Mouse (Mus musculus): ENCODE measurements around the gene Iqsec1. TPM values are rescaled to one million over a fixed set of nuclear protein-coding genes. Genes with fewer than 3 reads are reported as not detected.

Iqsec1 gene
- polyA plus RNA-seq, 1 experiment: 191 TPM

- TF ChIP-seq POLR2A (IDR thresholded peaks at IDR 0.05; ENCODE audit: borderline replicate concordance, extremely low read depth, low read depth, low read length) (no peak), CTCF (IDR thresholded peaks at IDR 0.05; ENCODE audit: insufficient read depth, low read length) (no peak)
- 82% methylated on average over 8 of the region's 8 CpGs for WGBS
- no peak for DNase-seq
- no peaks in the 10 kb centered on the region for H3K4me1 ChIP-seq (ENCODE audit: control insufficient read depth, insufficient read depth, low read length)
- no peak overlapping the region for H3K4me3 ChIP-seq (replicated peaks; ENCODE audit: extremely low read depth, low read depth, low read length)
Observed at GRCm38 (mm10) chr6:90812584-90812983, 175.9 kb downstream of the Iqsec1 start.

GRCm38 (mm10) chr6:90812072-90812471, 176.4 kb downstream of the Iqsec1 start:
- DNase-seq: no peak
- Histone ChIP-seq H3K4me1 (ENCODE audit: control insufficient read depth, insufficient read depth, low read length) (no peaks in the 10 kb centered on the region), H3K4me3 (replicated peaks; ENCODE audit: extremely low read depth, low read depth, low read length) (no peak overlapping the region)
- TF ChIP-seq CTCF (IDR thresholded peaks at IDR 0.05; ENCODE audit: insufficient read depth, low read length) (no peak), POLR2A (IDR thresholded peaks at IDR 0.05; ENCODE audit: borderline replicate concordance, extremely low read depth, low read depth, low read length) (no peak)
- 66% methylated on average over 3 of the region's 3 CpGs for WGBS

GRCm38 (mm10) chr6:90810576-90810975, 177.9 kb downstream of the Iqsec1 start:
- no peak for DNase-seq
- H3K4me3 ChIP-seq (replicated peaks; ENCODE audit: extremely low read depth, low read depth, low read length): no peak overlapping the region
- H3K4me1 ChIP-seq (ENCODE audit: control insufficient read depth, insufficient read depth, low read length): no peaks in the 10 kb centered on the region
- 54% methylated on average over 1 of the region's 1 CpGs for WGBS
- TF ChIP-seq CTCF (IDR thresholded peaks at IDR 0.05; ENCODE audit: insufficient read depth, low read length) (no peak), POLR2A (IDR thresholded peaks at IDR 0.05; ENCODE audit: borderline replicate concordance, extremely low read depth, low read depth, low read length) (no peak)

- WGBS: 8% methylated on average over 22 of the region's 22 CpGs
- peak; percentile 31 for DNase-seq
- H3K4me3 ChIP-seq (replicated peaks; ENCODE audit: extremely low read depth, low read depth, low read length): no peak overlapping the region
- TF ChIP-seq POLR2A (IDR thresholded peaks at IDR 0.05; ENCODE audit: borderline replicate concordance, extremely low read depth, low read depth, low read length): no peak
- no peak for TF ChIP-seq CTCF (IDR thresholded peaks at IDR 0.05; ENCODE audit: insufficient read depth, low read length)
- no peaks in the 10 kb centered on the region for H3K4me1 ChIP-seq (ENCODE audit: control insufficient read depth, insufficient read depth, low read length)
Observed at GRCm38 (mm10) chr6:90809960-90810362, 178.5 kb downstream of the Iqsec1 start.

- TF ChIP-seq POLR2A (IDR thresholded peaks at IDR 0.05; ENCODE audit: borderline replicate concordance, extremely low read depth, low read depth, low read length) (no peak), CTCF (IDR thresholded peaks at IDR 0.05; ENCODE audit: insufficient read depth, low read length) (no peak)
- no peak overlapping the region for H3K4me3 ChIP-seq (replicated peaks; ENCODE audit: extremely low read depth, low read depth, low read length)
- no peaks in the 10 kb centered on the region for H3K4me1 ChIP-seq (ENCODE audit: control insufficient read depth, insufficient read depth, low read length)
- 61% methylated on average over 11 of the region's 11 CpGs for WGBS
- DNase-seq: no peak
Observed at GRCm38 (mm10) chr6:90809077-90809840, 179.2 kb downstream of the Iqsec1 start.

- TF ChIP-seq POLR2A (IDR thresholded peaks at IDR 0.05; ENCODE audit: borderline replicate concordance, extremely low read depth, low read depth, low read length): no peak
- TF ChIP-seq CTCF (IDR thresholded peaks at IDR 0.05; ENCODE audit: insufficient read depth, low read length): no peak
- H3K4me3 ChIP-seq (replicated peaks; ENCODE audit: extremely low read depth, low read depth, low read length): no peak overlapping the region
- H3K4me1 ChIP-seq (ENCODE audit: control insufficient read depth, insufficient read depth, low read length): no peaks in the 10 kb centered on the region
- WGBS: 51% methylated on average over 5 of the region's 5 CpGs
- no peak for DNase-seq
Observed at GRCm38 (mm10) chr6:90808544-90808943, 179.9 kb downstream of the Iqsec1 start.

GRCm38 (mm10) chr6:90808134-90808533, 180.4 kb downstream of the Iqsec1 start:
- TF ChIP-seq CTCF (IDR thresholded peaks at IDR 0.05; ENCODE audit: insufficient read depth, low read length): no peak
- TF ChIP-seq POLR2A (IDR thresholded peaks at IDR 0.05; ENCODE audit: borderline replicate concordance, extremely low read depth, low read depth, low read length): no peak
- Histone ChIP-seq H3K4me1 (ENCODE audit: control insufficient read depth, insufficient read depth, low read length) (no peaks in the 10 kb centered on the region), H3K4me3 (replicated peaks; ENCODE audit: extremely low read depth, low read depth, low read length) (no peak overlapping the region)
- DNase-seq: no peak
- WGBS: 84% methylated on average over 3 of the region's 3 CpGs

- DNase-seq: no peak
- TF ChIP-seq CTCF (IDR thresholded peaks at IDR 0.05; ENCODE audit: insufficient read depth, low read length) (no peak), POLR2A (IDR thresholded peaks at IDR 0.05; ENCODE audit: borderline replicate concordance, extremely low read depth, low read depth, low read length) (no peak)
- Histone ChIP-seq H3K4me1 (ENCODE audit: control insufficient read depth, insufficient read depth, low read length) (no peaks in the 10 kb centered on the region), H3K4me3 (replicated peaks; ENCODE audit: extremely low read depth, low read depth, low read length) (no peak overlapping the region)
- 51% methylated on average over 2 of the region's 2 CpGs for WGBS
Observed at GRCm38 (mm10) chr6:90807581-90807980, 180.9 kb downstream of the Iqsec1 start.

GRCm38 (mm10) chr6:90806743-90807142, 181.7 kb downstream of the Iqsec1 start:
- TF ChIP-seq CTCF (IDR thresholded peaks at IDR 0.05; ENCODE audit: insufficient read depth, low read length) (no peak), POLR2A (IDR thresholded peaks at IDR 0.05; ENCODE audit: borderline replicate concordance, extremely low read depth, low read depth, low read length) (no peak)
- Histone ChIP-seq H3K4me3 (replicated peaks; ENCODE audit: extremely low read depth, low read depth, low read length) (no peak overlapping the region), H3K4me1 (ENCODE audit: control insufficient read depth, insufficient read depth, low read length) (no peaks in the 10 kb centered on the region)
- DNase-seq: no peak
- 68% methylated on average over 1 of the region's 1 CpGs for WGBS

GRCm38 (mm10) chr6:90805101-90805500, 183.4 kb downstream of the Iqsec1 start:
- TF ChIP-seq CTCF (IDR thresholded peaks at IDR 0.05; ENCODE audit: insufficient read depth, low read length): no peak
- no peak for TF ChIP-seq POLR2A (IDR thresholded peaks at IDR 0.05; ENCODE audit: borderline replicate concordance, extremely low read depth, low read depth, low read length)
- WGBS: 56% methylated on average over 2 of the region's 2 CpGs
- no peaks in the 10 kb centered on the region for H3K4me1 ChIP-seq (ENCODE audit: control insufficient read depth, insufficient read depth, low read length)
- DNase-seq: no peak
- H3K4me3 ChIP-seq (replicated peaks; ENCODE audit: extremely low read depth, low read depth, low read length): no peak overlapping the region
